Mouse (Mus musculus): ENCODE measurements at regions not wholly inside any gene's neighbourhood (a gene's known extent, or its start where the extent isn't known, plus 50 kb on each side); places are given as distances from the start of the nearest gene placed in this dataset.

GRCm38 (mm10) chr6:99895558-99895957, 169.4 kb upstream of the Prok2 start:
- no peak for DNase-seq (ENCODE audit: low spot score)

- no peak for DNase-seq (ENCODE audit: low spot score)
Measured at GRCm38 (mm10) chr6:99893936-99894335, 167.7 kb upstream of the Prok2 start.

DNA sequence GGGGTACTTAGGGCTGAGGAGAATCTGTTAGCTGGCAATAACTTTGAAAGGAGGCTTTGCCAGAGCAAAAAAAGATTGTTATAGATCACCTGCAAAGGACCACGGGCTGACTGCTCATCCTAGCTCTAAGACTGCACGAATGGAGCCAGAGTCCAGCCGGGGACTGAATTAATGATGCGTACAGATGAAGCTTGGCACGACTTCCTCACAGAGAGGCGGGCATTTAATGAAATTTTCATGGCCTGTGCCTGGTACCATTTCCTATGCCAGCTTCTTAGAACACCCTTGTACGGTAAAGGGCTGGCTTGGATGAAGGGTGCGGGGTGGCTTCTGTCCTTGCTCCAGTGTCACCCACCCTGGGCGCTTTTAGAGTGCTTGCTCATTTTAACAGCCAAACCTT, 166.0 kb upstream of the Prok2 start:
- DNase-seq (ENCODE audit: low spot score), result no peak

DNA sequence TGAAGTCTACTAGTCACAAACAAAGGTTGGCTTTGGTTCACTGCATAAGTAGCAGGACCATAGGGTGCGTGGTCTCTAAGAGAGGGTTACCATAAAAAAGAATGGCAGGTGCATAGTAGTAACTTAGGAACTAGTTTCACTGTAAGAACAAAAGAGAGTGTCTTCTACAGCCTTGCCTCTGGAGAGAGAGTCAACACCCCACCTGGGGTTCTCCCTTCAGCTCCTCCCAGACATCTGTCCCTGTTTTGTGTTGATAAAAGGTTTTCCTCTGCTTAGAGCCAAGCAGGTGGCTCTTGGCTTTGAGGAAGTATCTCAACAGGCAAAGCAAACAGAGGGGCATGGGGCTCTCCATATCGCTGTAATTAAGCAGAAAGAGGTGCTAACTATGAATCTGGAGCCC, 165.6 kb upstream of the Prok2 start:
- no peak for DNase-seq (ENCODE audit: low spot score)

DNA sequence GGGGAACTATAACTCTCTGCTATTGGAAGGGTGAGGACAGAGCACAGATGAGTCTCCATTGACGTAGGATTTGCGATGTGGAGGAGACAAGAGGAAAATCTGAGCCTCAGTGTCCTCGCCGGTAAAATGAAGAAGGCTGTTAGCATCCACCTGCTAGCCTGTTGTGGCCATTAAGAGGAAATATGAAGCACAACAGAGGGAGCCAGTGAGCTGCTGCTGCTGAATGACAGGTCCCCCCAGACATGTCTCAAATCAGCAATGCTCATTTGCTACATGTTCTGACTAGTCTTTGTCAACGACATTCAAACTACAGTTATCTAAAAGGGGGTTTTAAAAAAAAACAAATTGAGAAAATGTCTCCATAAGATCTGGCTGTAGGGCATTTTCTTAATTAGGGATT, 164.6 kb upstream of the Prok2 start:
- no peak for DNase-seq (ENCODE audit: low spot score)

GRCm38 (mm10) chr6:99889055-99889454, 162.9 kb upstream of the Prok2 start:
- DNase-seq (ENCODE audit: low spot score), result no peak

GRCm38 (mm10) chr6:99887904-99888303, 161.7 kb upstream of the Prok2 start:
- no peak for DNase-seq (ENCODE audit: low spot score)

DNA sequence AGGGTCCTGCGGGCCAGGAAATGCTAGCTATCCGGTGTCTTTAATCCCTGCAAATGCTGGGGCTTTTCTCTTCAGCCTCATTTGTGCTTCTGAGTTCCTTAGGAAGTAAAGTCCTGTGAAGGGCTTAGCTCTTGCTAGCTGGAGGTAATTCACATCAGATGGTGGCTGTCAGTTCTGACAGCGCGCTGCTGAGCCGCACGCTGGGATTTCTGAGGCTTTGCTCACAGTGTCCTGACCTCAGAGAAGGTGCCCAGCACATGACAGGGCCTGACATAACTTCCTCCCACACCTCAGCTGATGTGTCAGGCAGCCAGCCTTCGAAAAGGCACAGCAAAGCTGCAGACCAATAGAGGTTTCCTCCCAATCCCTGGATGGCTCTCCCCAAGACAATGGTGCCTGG, 158.6 kb upstream of the Prok2 start:
- no peak for DNase-seq (ENCODE audit: low spot score)

GRCm38 (mm10) chr6:99884054-99884453, 157.9 kb upstream of the Prok2 start:
- no peak for DNase-seq (ENCODE audit: low spot score)

GRCm38 (mm10) chr6:99881606-99882005, 155.4 kb upstream of the Prok2 start:
- no peak for DNase-seq (ENCODE audit: low spot score)

DNA sequence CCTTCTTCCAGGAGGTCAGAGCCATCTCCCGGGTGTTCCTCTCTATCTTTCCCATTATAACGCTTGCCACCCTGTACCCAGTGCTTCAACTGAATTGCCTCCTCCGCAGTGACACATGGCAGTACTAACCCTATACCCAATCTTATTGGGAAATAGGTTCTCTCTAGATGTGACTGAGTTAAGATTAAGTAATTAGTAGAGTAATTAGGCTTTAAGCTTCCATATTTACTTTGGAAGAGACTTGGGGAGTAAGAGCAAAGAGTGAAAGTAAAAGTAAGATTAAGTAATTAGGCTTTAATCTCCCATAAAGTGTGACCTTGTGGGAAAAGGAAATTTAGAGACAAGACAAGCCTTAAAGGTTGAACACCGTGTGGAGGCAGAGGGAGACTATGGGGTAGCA, 148.7 kb upstream of the Prok2 start:
- no peak for DNase-seq (ENCODE audit: low spot score)

- DNase-seq (ENCODE audit: low spot score), result no peak
Measured at GRCm38 (mm10) chr6:99874029-99874428, 147.8 kb upstream of the Prok2 start.

- no peak for DNase-seq (ENCODE audit: low spot score)
Measured at GRCm38 (mm10) chr6:99866061-99866460, 139.9 kb upstream of the Prok2 start.

DNA sequence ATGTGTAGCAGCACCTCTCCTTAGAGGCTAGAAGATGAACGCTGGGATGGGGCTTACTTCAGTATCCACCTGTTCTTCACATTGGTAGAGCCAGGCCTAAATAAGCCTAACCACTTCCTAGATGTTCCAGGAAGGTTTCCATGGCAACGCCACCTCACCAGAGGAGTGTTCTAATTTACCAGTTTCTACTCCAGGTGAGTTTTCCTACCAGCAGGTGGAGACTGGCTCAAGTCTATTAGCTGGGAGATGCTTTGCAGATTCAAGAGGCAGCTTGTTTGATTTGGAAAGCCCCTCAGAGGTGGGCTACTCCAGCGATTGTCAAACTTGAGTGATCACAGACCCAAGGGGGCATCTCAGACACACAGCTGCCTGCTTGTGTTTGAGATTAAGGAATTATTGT, 138.8 kb upstream of the Prok2 start:
- peak; percentile 64 for DNase-seq (ENCODE audit: low spot score)

GRCm38 (mm10) chr6:99863418-99863817, 137.2 kb upstream of the Prok2 start:
- DNase-seq (ENCODE audit: low spot score), result no peak

GRCm38 (mm10) chr6:99857411-99857810, 131.2 kb upstream of the Prok2 start:
- no peak for DNase-seq (ENCODE audit: low spot score)

- DNase-seq (ENCODE audit: low spot score), result no peak
Measured at GRCm38 (mm10) chr6:99853716-99854115, 127.5 kb upstream of the Prok2 start.

DNA sequence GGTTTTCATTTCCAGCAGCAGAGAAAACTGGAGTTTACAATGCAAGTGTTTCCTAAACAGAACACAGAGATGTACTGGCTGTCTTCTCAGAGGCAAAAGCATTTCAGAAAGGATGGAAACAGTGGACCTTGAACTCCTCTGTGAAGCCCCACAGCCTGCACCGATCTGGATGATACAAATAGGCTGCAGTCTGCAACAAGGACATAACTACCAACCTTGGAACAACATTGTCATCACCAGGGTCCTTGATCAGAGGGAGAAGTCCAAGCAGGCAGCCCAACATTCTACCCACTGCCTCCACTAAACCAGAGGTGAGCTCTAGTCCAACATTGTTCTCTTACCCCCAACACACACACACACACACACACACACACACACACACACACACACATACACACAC, 124.5 kb upstream of the Prok2 start:
- no peak for DNase-seq (ENCODE audit: low spot score)

GRCm38 (mm10) chr6:99845508-99845846, 119.3 kb upstream of the Prok2 start:
- no peak for DNase-seq (ENCODE audit: low spot score)

DNA sequence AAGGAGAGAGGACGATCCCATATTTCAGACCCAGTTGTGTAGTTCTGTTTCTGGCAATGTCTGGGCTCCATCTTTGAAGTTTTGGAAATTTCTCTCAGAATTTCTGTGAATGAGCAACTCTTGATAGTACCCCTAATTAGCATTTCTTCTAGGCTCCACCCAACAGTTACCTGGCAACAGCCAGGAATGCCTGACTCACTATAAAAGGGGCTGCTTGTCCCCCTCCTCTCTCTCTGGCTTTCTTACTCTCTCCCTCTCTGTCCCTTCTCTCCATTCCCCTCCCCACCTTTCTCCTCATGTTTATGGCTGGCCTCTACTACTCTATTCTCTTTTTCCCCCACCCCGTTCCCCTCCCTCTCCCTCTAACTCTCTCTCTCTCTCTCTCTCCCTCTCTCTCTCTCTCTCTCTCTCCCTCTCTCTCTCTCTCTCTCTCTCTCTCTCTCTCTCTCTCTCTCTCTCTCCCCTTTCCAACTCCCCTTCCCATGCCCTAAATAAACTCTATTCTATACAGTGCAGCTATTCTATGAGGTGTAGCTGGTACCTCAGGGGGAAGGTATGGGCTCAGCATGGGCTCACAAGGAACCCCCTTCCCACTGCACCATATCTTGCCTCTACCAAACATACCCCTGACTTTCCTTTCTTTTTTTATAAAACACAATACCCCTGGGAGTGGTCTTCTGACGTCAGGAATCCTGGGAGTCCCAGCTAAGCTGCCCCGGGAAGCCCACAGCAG, 118.7 kb upstream of the Prok2 start:
- no peak for DNase-seq (ENCODE audit: low spot score)

- DNase-seq (ENCODE audit: low spot score), result no peak
Measured at GRCm38 (mm10) chr6:99843507-99843906, 117.3 kb upstream of the Prok2 start.

DNA sequence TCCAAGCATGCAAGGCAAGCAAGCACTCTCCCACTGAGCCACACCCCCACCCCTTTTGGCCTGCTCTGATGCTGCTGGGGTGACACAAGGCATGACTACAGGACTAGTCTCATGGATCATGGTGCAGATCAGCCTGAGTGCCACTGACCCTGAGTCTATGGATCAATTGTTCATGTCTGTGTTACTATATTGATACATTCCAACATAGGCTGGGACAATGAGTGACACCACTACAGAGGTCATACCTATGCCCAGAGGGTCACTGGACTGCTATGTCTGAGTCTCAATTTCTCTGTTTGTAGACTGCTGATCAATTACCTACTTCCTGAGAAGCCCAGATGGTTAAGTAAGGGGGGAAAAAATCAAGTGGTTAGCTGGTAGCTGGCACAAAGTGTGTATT, 116.5 kb upstream of the Prok2 start:
- DNase-seq (ENCODE audit: low spot score), result no peak

DNA sequence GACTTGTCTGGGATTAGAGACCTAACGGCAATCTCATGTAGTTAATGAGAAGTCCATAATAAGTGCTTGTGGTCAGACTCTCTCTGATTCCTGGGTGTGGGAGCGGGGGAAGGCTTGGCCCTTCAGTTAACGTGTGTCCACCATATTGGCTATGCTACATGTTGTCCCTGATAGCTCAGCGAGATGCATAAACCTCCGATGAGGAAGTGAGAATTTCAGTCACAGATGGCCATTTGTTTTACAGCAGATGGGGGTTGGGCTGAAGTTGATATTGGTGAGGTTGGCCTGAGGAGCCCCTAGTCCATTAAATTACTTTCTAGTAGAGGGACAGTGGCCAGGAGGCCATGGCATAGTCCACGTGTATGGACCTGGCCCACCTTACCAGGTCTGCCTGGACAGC, 114.6 kb upstream of the Prok2 start:
- DNase-seq (ENCODE audit: low spot score), result no peak

GRCm38 (mm10) chr6:99833323-99833722, 107.1 kb upstream of the Prok2 start:
- peak; percentile 8 for DNase-seq (ENCODE audit: low spot score)

DNA sequence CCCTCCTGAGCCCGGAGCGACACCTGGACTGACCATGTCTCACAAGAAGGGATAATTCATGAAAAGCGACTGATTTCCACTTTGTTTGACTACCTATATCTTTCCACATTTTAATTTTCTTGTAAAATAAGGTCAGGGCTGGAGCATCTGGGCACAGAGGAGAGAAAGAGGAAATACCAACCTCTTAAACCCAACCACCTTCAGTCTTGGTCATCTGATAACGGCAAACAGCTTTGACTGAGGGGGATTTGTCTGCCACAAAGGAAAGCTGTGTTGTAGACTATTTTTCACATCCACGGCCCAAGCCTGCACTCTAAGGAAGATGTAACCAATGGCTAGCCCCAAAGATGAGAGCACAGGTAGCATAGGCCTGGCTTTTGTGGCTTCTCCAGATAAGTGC, 101.4 kb upstream of the Prok2 start:
- DNase-seq (ENCODE audit: low spot score), result no peak
